Mouse (Mus musculus) macrophage (primary cell): ENCODE measurements at regions not wholly inside any gene's neighbourhood (a gene's known extent, or its start where the extent isn't known, plus 50 kb on each side); places are given as distances from the start of the nearest gene placed in this dataset.

Experiments used
- H3K27ac ChIP-seq: fragments of 350-480 bp; formaldehyde crosslinking; 2 replicates; pipeline ENCODE4 v1.9.0; 2021
- H3K36me3 ChIP-seq: fragments of 350-480 bp; formaldehyde crosslinking; 2 replicates; pipeline ENCODE4 v1.9.0; 2021; ENCODE audit errors: inconsistent target
- H3K4me3 ChIP-seq: fragments of 350-480 bp; formaldehyde crosslinking; 2 replicates; pipeline ENCODE4 v1.9.0; 2021; ENCODE audit errors: inconsistent target
- H3K79me2 ChIP-seq: fragments of 350-480 bp; formaldehyde crosslinking; 2 replicates; pipeline ENCODE4 v1.9.0; 2021; ENCODE audit errors: inconsistent target
- WGBS: methylation state at CpG from one replicate; pipeline ENCODE4 v1.1.7; 2026; ENCODE audit warnings: inconsistent platforms; ENCODE audit not compliant: missing documents; 5-methylcytosine and 5-hydroxymethylcytosine counted together

GRCm38 (mm10) chr14:24785452-24785851 is 298.5 kb downstream of the Rps24 start:
- H3K4me3 ChIP-seq: no peak overlapping the region

GRCm38 (mm10) chr14:24793375-24794285 is 306.7 kb downstream of the Rps24 start:
- H3K79me2 ChIP-seq: no peaks in the 10 kb centered on the region
- WGBS: 96% methylated on average over 10 of the region's 10 CpGs
- H3K27ac ChIP-seq: no peak overlapping the region
- H3K36me3 ChIP-seq: no peaks in the 10 kb centered on the region
- no peak overlapping the region for H3K4me3 ChIP-seq

More at GRCm38 (mm10) chr14:24785452-24785851, 298.5 kb downstream of the Rps24 start:
- H3K36me3 ChIP-seq: no peaks in the 10 kb centered on the region
- H3K79me2 ChIP-seq: no peaks in the 10 kb centered on the region
- no peak overlapping the region for H3K27ac ChIP-seq
- 73% methylated on average over 5 of the region's 5 CpGs for WGBS

GRCm38 (mm10) chr14:24794359-24794845 is 307.5 kb downstream of the Rps24 start:
- 84% methylated on average over 12 of the region's 12 CpGs for WGBS
- H3K36me3 ChIP-seq: no peaks in the 10 kb centered on the region
- H3K27ac ChIP-seq: no peak overlapping the region
- no peaks in the 10 kb centered on the region for H3K79me2 ChIP-seq
- H3K4me3 ChIP-seq: no peak overlapping the region

- Histone ChIP-seq H3K36me3 (no peaks in the 10 kb centered on the region), H3K27ac (no peak overlapping the region), H3K79me2 (no peaks in the 10 kb centered on the region), H3K4me3 (no peak overlapping the region)
Measured at GRCm38 (mm10) chr14:24797494-24797893, 310.6 kb downstream of the Rps24 start.

- Histone ChIP-seq H3K4me3 (no peak overlapping the region), H3K36me3 (no peaks in the 10 kb centered on the region), H3K27ac (no peak overlapping the region), H3K79me2 (no peaks in the 10 kb centered on the region)
- 78% methylated on average over 4 of the region's 4 CpGs for WGBS
Measured at GRCm38 (mm10) chr14:24798066-24798465, 311.1 kb downstream of the Rps24 start.

GRCm38 (mm10) chr14:24803001-24803655 is 316.2 kb downstream of the Rps24 start:
- WGBS: 90% methylated on average over 5 of the region's 5 CpGs
- Histone ChIP-seq H3K27ac (no peak overlapping the region), H3K4me3 (no peak overlapping the region), H3K36me3 (no peaks in the 10 kb centered on the region), H3K79me2 (no peaks in the 10 kb centered on the region)

- WGBS: 54% methylated on average over 7 of the region's 7 CpGs
- H3K27ac ChIP-seq: no peak overlapping the region
- no peaks in the 10 kb centered on the region for H3K79me2 ChIP-seq
Measured at GRCm38 (mm10) chr14:24807061-24807460, 320.1 kb downstream of the Rps24 start.

GRCm38 (mm10) chr14:24822876-24823567 is 336.1 kb downstream of the Rps24 start:
- H3K27ac ChIP-seq: no peak overlapping the region
- H3K4me3 ChIP-seq: no peak overlapping the region
- H3K79me2 ChIP-seq: no peaks in the 10 kb centered on the region
- 84% methylated on average over 12 of the region's 13 CpGs for WGBS
- no peaks in the 10 kb centered on the region for H3K36me3 ChIP-seq

More at GRCm38 (mm10) chr14:24807061-24807460, 320.1 kb downstream of the Rps24 start:
- Histone ChIP-seq H3K4me3 (no peak overlapping the region), H3K36me3 (no peaks in the 10 kb centered on the region)

- Histone ChIP-seq H3K79me2 (no peaks in the 10 kb centered on the region), H3K4me3 (no peak overlapping the region), H3K36me3 (no peaks in the 10 kb centered on the region), H3K27ac (no peak overlapping the region)
- WGBS: 84% methylated on average over 2 of the region's 2 CpGs
Measured at GRCm38 (mm10) chr14:24824351-24824750, 337.4 kb downstream of the Rps24 start.

GRCm38 (mm10) chr14:24825722-24826386 is 338.9 kb downstream of the Rps24 start:
- H3K36me3 ChIP-seq: no peaks in the 10 kb centered on the region
- WGBS: 87% methylated on average over 6 of the region's 11 CpGs
- no peak overlapping the region for H3K27ac ChIP-seq
- no peak overlapping the region for H3K4me3 ChIP-seq
- H3K79me2 ChIP-seq: no peaks in the 10 kb centered on the region

GRCm38 (mm10) chr14:24826471-24827337 is 339.8 kb downstream of the Rps24 start:
- Histone ChIP-seq H3K27ac (no peak overlapping the region), H3K4me3 (no peak overlapping the region)
- WGBS: 77% methylated on average over 13 of the region's 13 CpGs

GRCm38 (mm10) chr14:24827381-24828031 is 340.6 kb downstream of the Rps24 start:
- H3K36me3 ChIP-seq: no peaks in the 10 kb centered on the region
- no peak overlapping the region for H3K27ac ChIP-seq
- 82% methylated on average over 8 of the region's 8 CpGs for WGBS
- H3K4me3 ChIP-seq: no peak overlapping the region
- no peaks in the 10 kb centered on the region for H3K79me2 ChIP-seq

More at GRCm38 (mm10) chr14:24826471-24827337, 339.8 kb downstream of the Rps24 start:
- Histone ChIP-seq H3K36me3 (no peaks in the 10 kb centered on the region), H3K79me2 (no peaks in the 10 kb centered on the region)

- H3K36me3 ChIP-seq: no peaks in the 10 kb centered on the region
- WGBS: 58% methylated on average over 6 of the region's 6 CpGs
- no peaks in the 10 kb centered on the region for H3K79me2 ChIP-seq
- H3K27ac ChIP-seq: no peak overlapping the region
- H3K4me3 ChIP-seq: no peak overlapping the region
Measured at GRCm38 (mm10) chr14:24829001-24829400, 342.1 kb downstream of the Rps24 start.
